Mouse (Mus musculus): Measurements from ENCODE around the gene Cbx8. TPM values are rescaled to one million over a fixed set of nuclear protein-coding genes. Genes with fewer than 3 reads are reported as not detected.

The Cbx8 gene
- polyA plus RNA-seq, 1 experiment: 6.4 TPM

DNA sequence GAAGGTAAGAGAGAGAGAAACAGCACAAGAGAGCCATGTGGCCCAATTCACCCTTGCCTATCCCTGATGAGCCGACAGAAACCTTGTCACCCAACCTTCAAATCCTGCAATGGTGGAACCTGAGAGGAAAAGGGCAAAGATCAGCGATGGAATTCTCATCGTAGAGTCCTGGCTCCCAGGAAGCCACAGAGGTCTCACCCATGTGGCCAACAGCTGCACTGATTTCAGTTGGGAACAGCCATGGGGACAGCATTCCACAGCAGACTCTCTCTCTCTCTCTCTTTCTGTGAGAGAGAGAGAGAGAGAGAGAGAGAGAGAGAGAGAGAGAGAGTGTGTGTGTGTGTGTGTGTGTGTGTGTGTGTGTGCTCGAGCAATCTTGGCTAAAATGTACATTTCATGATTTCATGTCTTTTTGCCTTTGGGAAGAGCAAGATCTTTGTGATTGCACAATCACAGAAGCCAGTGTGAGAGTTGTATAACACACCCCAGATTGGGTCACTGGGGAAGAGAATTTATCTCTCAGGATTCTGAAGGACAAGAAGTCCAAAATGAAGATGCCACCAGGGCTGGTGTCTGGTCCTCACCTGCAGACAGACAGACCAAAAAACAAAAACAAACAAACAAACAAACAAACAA, 39.2 kb downstream of the Cbx8 start:
- no peak overlapping the region for H3ac ChIP-seq (ENCODE audit: control insufficient read depth, insufficient read length, low read depth)
- no peak overlapping the region for H3K4me3 ChIP-seq (ENCODE audit: insufficient read depth, poor library complexity, severe bottlenecking)
- H3K36me3 ChIP-seq (ENCODE audit: control insufficient read depth, insufficient read depth): no peaks in the 10 kb centered on the region
- no peaks in the 10 kb centered on the region for H3K79me2 ChIP-seq (ENCODE audit: control insufficient read depth, insufficient read depth)
- H3K79me3 ChIP-seq (ENCODE audit: low read depth): no peaks in the 10 kb centered on the region
- peaks cover 24% of the 10 kb centered on the region for H3K27me3 ChIP-seq (ENCODE audit: control insufficient read depth, insufficient read depth, insufficient read length)
- no peak for TF ChIP-seq FOSL1 (IDR thresholded peaks at IDR 0.05; ENCODE audit: insufficient read depth, low read length, poor library complexity, severe bottlenecking)
- peak; percentile 74 for TF ChIP-seq CEBPB (IDR thresholded peaks at IDR 0.05; ENCODE audit: low read depth)
- no peak for TF ChIP-seq MYOG (IDR thresholded peaks at IDR 0.05; ENCODE audit: control insufficient read depth, extremely low read depth, insufficient read length)

DNA sequence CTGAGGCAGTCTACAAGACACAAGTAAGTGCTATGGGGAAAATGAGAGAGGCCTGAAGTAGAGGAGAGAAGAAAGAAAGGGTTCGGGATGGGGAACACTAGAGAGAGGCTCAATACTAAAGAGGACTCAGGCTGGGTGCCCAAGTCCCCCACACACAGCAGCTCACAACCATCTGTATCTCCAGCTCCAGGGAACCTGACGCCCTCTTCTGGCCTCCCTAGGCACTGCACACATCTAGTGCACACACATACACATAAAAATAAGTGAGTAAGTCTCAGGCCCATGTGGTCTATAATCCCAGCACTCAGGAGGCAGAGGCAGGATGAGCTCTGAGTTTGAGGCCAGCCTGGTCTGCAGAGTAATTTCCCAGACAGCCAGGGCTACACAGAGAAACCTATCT, 39.9 kb downstream of the Cbx8 start:
- Histone ChIP-seq H3K79me3 (ENCODE audit: low read depth) (no peaks in the 10 kb centered on the region), H3K79me2 (ENCODE audit: control insufficient read depth, insufficient read depth) (no peaks in the 10 kb centered on the region), H3K27me3 (ENCODE audit: control insufficient read depth, insufficient read depth, insufficient read length) (peaks cover 31% of the 10 kb centered on the region), H3K4me3 (ENCODE audit: insufficient read depth, poor library complexity, severe bottlenecking) (no peak overlapping the region), H3K36me3 (ENCODE audit: control insufficient read depth, insufficient read depth) (no peaks in the 10 kb centered on the region), H3ac (ENCODE audit: control insufficient read depth, insufficient read length, low read depth) (no peak overlapping the region)
- TF ChIP-seq MYOD1 (IDR thresholded peaks at IDR 0.05; ENCODE audit: control insufficient read depth, insufficient read length, low read depth) (no peak), FOSL1 (IDR thresholded peaks at IDR 0.05; ENCODE audit: insufficient read depth, low read length, poor library complexity, severe bottlenecking) (no peak), MAX (IDR thresholded peaks at IDR 0.05) (no peak), MYOG (IDR thresholded peaks at IDR 0.05; ENCODE audit: control insufficient read depth, extremely low read depth, insufficient read length) (no peak), CEBPB (IDR thresholded peaks at IDR 0.05; ENCODE audit: low read depth) (no peak), USF1 (IDR thresholded peaks at IDR 0.05; ENCODE audit: low read depth) (no peak), CTCF (IDR thresholded peaks at IDR 0.05; ENCODE audit: control insufficient read depth, insufficient read depth, insufficient read length) (no peak)

DNA sequence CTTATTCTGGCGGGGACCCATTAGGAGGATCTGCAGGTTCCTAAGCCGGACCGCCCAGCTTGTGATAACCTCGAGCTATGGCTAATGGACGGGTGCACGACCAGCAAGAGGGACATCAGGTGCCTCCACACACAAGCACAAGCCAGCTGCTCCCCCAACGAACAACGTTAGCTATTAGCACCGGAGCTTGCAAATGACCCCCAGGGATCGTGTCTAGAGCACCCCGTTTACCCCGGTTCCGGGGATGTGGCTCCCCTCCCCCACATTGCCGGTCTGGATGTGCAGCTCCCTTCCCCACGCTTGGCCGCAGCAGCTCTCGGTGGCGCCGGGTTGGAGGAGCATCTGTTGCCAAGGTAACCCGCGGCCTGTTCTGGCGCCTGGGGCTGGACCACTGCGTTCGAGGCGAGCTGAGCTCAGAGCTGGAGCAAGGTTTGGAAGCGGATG, 41.4 kb downstream of the Cbx8 start:
- peaks cover 30% of the 10 kb centered on the region for H3K27me3 ChIP-seq (ENCODE audit: control insufficient read depth, insufficient read depth, insufficient read length)
- no peaks in the 10 kb centered on the region for H3K79me2 ChIP-seq (ENCODE audit: control insufficient read depth, insufficient read depth)
- H3K79me3 ChIP-seq (ENCODE audit: low read depth): no peaks in the 10 kb centered on the region
- H3K36me3 ChIP-seq (ENCODE audit: control insufficient read depth, insufficient read depth): no peaks in the 10 kb centered on the region
- H3ac ChIP-seq (ENCODE audit: control insufficient read depth, insufficient read length, low read depth): no peak overlapping the region
- TF ChIP-seq MAX (IDR thresholded peaks at IDR 0.05) (no peak), CEBPB (IDR thresholded peaks at IDR 0.05; ENCODE audit: low read depth) (no peak)
- no peak overlapping the region for H3K4me3 ChIP-seq (ENCODE audit: insufficient read depth, poor library complexity, severe bottlenecking)

DNA sequence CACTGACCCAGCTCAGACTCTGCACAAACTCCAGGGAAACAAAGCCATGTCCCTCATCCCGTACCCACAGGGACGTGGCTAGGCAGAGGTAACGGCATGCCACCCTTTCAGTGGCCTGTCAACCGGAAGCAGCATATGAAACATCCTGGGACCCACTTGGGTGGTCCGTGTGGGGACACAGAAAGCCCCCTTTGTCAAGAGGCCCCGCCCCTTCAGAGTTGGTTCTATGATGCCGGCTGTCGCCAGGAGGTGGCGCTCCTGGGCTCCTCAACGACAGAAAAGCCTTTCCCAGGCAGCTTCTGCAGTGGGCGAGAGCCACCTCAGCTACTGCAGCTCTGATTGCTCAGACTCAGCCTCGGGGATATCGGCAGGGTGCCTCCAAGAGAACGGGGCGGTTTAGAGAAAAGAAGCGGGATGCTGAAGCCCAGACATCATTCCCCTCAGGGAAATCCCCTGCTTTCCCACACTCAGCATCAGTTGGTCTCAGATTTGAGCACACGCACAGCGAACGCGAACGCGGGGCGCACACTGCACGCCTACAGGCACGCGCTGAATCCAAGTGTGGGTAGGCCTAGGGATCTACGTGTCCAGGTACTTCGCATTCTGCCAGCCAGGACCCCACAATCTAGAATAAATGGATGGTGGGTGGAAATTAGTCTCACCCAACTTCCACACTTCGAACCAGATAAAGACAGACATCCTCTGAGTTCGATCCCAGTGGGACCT, 42.1 kb downstream of the Cbx8 start:
- TF ChIP-seq CEBPB (IDR thresholded peaks at IDR 0.05; ENCODE audit: low read depth) (no peak), CTCF (IDR thresholded peaks at IDR 0.05; ENCODE audit: control insufficient read depth, insufficient read depth, insufficient read length) (peak; percentile 69)
- no peak overlapping the region for H3ac ChIP-seq (ENCODE audit: control insufficient read depth, insufficient read length, low read depth)
- no peak overlapping the region for H3K4me3 ChIP-seq (ENCODE audit: insufficient read depth, poor library complexity, severe bottlenecking)
- H3K36me3 ChIP-seq (ENCODE audit: control insufficient read depth, insufficient read depth): no peaks in the 10 kb centered on the region
- no peaks in the 10 kb centered on the region for H3K79me2 ChIP-seq (ENCODE audit: control insufficient read depth, insufficient read depth)
- peaks cover 32% of the 10 kb centered on the region for H3K27me3 ChIP-seq (ENCODE audit: control insufficient read depth, insufficient read depth, insufficient read length)
- H3K79me3 ChIP-seq (ENCODE audit: low read depth): no peaks in the 10 kb centered on the region

DNA sequence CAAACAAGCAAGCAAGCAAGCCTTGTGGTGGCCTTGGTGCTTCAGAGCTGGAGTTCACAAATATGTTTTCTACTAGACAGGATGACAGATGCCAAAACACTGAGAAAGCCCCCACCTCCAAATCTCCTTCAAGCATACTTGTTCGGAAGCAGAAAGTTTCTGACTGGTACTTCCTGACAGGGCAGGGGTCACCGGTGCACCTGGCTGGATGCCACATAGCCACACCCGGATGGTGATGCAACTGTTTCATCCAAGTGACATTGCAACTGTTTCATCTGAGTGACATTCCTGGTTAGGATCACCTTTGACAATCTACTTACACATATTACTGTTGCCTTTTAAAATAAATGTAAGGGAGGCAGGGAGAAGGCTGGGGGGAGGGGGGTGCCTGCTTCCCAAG, 43.6 kb downstream of the Cbx8 start:
- no peak overlapping the region for H3K4me3 ChIP-seq (ENCODE audit: insufficient read depth, poor library complexity, severe bottlenecking)
- H3K79me3 ChIP-seq (ENCODE audit: low read depth): no peaks in the 10 kb centered on the region
- H3K36me3 ChIP-seq (ENCODE audit: control insufficient read depth, insufficient read depth): no peaks in the 10 kb centered on the region
- H3ac ChIP-seq (ENCODE audit: control insufficient read depth, insufficient read length, low read depth): no peak overlapping the region
- H3K79me2 ChIP-seq (ENCODE audit: control insufficient read depth, insufficient read depth): no peaks in the 10 kb centered on the region
- peaks cover 30% of the 10 kb centered on the region for H3K27me3 ChIP-seq (ENCODE audit: control insufficient read depth, insufficient read depth, insufficient read length)
- no peak for TF ChIP-seq USF1 (IDR thresholded peaks at IDR 0.05; ENCODE audit: low read depth)
- TF ChIP-seq MYOD1 (IDR thresholded peaks at IDR 0.05; ENCODE audit: control insufficient read depth, insufficient read length, low read depth): no peak
- no peak for TF ChIP-seq CEBPB (IDR thresholded peaks at IDR 0.05; ENCODE audit: low read depth)

DNA sequence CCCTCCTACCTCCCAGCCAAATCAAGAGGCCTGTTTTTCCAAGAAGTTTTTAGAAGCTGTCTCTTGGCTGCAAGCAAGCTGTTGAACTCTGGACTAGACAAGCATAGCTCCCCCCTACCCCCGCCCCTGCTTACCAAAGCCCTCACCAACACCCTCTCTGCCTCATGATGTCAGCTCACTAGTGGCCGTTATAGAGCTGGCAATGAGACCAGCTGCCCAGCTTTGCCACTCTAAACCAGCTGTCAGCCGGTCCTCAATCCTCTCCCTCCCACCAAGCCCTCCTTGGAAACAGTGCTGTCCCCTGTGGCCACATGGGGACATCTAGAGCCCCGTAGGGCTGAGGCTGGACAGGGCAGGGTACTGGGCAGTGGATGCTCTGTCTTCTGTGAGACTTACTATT, 45.3 kb downstream of the Cbx8 start:
- TF ChIP-seq FOSL1 (IDR thresholded peaks at IDR 0.05; ENCODE audit: insufficient read depth, low read length, poor library complexity, severe bottlenecking) (no peak), MAX (IDR thresholded peaks at IDR 0.05) (no peak), CEBPB (IDR thresholded peaks at IDR 0.05; ENCODE audit: low read depth) (no peak), MYOG (IDR thresholded peaks at IDR 0.05; ENCODE audit: control insufficient read depth, extremely low read depth, insufficient read length) (no peak), MYOD1 (IDR thresholded peaks at IDR 0.05; ENCODE audit: control insufficient read depth, insufficient read length, low read depth) (no peak), USF1 (IDR thresholded peaks at IDR 0.05; ENCODE audit: low read depth) (no peak), CTCF (IDR thresholded peaks at IDR 0.05; ENCODE audit: control insufficient read depth, insufficient read depth, insufficient read length) (no peak)
- Histone ChIP-seq H3ac (ENCODE audit: control insufficient read depth, insufficient read length, low read depth) (no peak overlapping the region), H3K79me2 (ENCODE audit: control insufficient read depth, insufficient read depth) (no peaks in the 10 kb centered on the region), H3K36me3 (ENCODE audit: control insufficient read depth, insufficient read depth) (no peaks in the 10 kb centered on the region), H3K79me3 (ENCODE audit: low read depth) (no peaks in the 10 kb centered on the region), H3K27me3 (ENCODE audit: control insufficient read depth, insufficient read depth, insufficient read length) (peaks cover 33% of the 10 kb centered on the region), H3K4me3 (ENCODE audit: insufficient read depth, poor library complexity, severe bottlenecking) (no peak overlapping the region)
